Comparison of ENCODE assay signal across 13 mouse cellular contexts in the genomic region with DNA sequence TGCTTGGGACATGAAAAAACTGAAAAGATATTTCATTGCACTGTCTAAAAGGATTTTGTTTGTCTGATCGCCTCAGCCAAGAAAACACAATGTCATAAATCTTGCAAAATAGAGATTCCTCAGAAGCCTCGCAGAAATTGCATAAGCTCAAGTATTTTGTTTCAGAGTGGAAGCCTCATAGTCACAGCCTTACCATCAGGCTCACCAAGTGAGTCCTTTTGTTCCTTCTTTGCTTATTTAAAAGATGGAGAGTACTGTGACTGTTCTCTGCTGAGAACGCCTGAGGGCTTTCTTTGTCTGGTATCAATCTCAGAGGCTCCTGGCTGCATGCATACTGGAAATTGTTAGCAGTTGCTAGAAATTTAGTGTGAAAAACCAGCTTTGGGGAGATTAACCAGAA.
DNase-seq lines count a peak whose midpoint lies in the region; ATAC-seq and TF ChIP-seq lines count a peak whose summit lies in the region.
"Had no signal": no experiment of that assay in that cellular context is flagged by ENCODE, and none has a peak within 500 bp of the region (broad histone marks: within the 10 kb centered on the region; RNA-seq: fewer than 3 reads in every experiment).

No protein-coding gene starts in this region.

- TF ChIP-seq CTCF in kidney, postnatal 0 days (IDR thresholded peaks at IDR 0.05; ENCODE audit: low read depth): no peak

- H3K9ac ChIP-seq in kidney, postnatal 0 days (ENCODE audit: low read depth, low read length): no peak overlapping the region
- no peak overlapping the region for H3K9ac ChIP-seq in limb, embryonic 12.5 days (replicated peaks)
- H3K9ac ChIP-seq: embryonic facial prominence, embryonic 12.5 days; limb, embryonic 13.5 days had no signal

- no peaks in the 10 kb centered on the region; the same call in 1 of the 2 replicates for H3K4me1 ChIP-seq in kidney, postnatal 0 days (replicated peaks; ENCODE audit: insufficient read depth, low read length)
- peaks cover 9% of the 10 kb centered on the region; the same call in 1 of the 2 replicates for H3K4me1 ChIP-seq in limb, embryonic 12.5 days (replicated peaks)

- 25% methylated on average over 3 of the region's 3 CpGs for WGBS in kidney, postnatal 0 days
- WGBS in limb, embryonic 12.5 days: 33% methylated on average over 3 of the region's 3 CpGs

- no peak overlapping the region for H3K4me3 ChIP-seq in kidney, postnatal 0 days (replicated peaks; ENCODE audit: low read depth, low read length)
- H3K4me3 ChIP-seq in limb, embryonic 12.5 days (replicated peaks): no peak overlapping the region
- H3K4me3 ChIP-seq: embryonic facial prominence, embryonic 12.5 days; heart, embryonic 10.5 days; limb, embryonic 13.5 days had no signal

- no peaks in the 10 kb centered on the region for H3K9me3 ChIP-seq in kidney, postnatal 0 days (replicated peaks; ENCODE audit: low read length)
- no peaks in the 10 kb centered on the region for H3K9me3 ChIP-seq in limb, embryonic 12.5 days
- H3K9me3 ChIP-seq: embryonic facial prominence, embryonic 12.5 days; heart, embryonic 10.5 days; limb, embryonic 13.5 days had no signal

- no peaks in the 10 kb centered on the region for H3K27me3 ChIP-seq in kidney, postnatal 0 days (ENCODE audit: insufficient read depth, low read length)
- no peaks in the 10 kb centered on the region for H3K27me3 ChIP-seq in limb, embryonic 12.5 days
- H3K27me3 ChIP-seq: embryonic facial prominence, embryonic 12.5 days; limb, embryonic 13.5 days had no signal

- ATAC-seq in kidney, postnatal 0 days (replicated peaks; ENCODE audit: low FRiP score, low read depth): no peak
- ATAC-seq in limb, embryonic 12.5 days (ENCODE audit: insufficient number of reproducible peaks, insufficient read depth, low FRiP score, low TSS enrichment, low read depth): 0 out of 2 replicates have a peak, but pooled peaks have one; percentile 26

- H3K36me3 ChIP-seq in kidney, postnatal 0 days (ENCODE audit: insufficient read depth, low read length): no peaks in the 10 kb centered on the region
- no peaks in the 10 kb centered on the region for H3K36me3 ChIP-seq in limb, embryonic 12.5 days
- H3K36me3 ChIP-seq: embryonic facial prominence, embryonic 12.5 days; heart, embryonic 10.5 days; limb, embryonic 13.5 days had no signal

- H3K27ac ChIP-seq in kidney, postnatal 0 days: no peak overlapping the region
- peak overlapping the region; percentile 35; the same call in 1 of the 2 replicates for H3K27ac ChIP-seq in limb, embryonic 12.5 days
- H3K27ac ChIP-seq: heart, embryonic 10.5 days; limb, embryonic 13.5 days; stomach, postnatal 0 days had no signal

- peak; percentile 59 for DNase-seq in kidney, postnatal 0 days (ENCODE audit: low spot score)
- no peak for DNase-seq in kidney, postnatal 4 days
- DNase-seq in Muller cell, postnatal 12 days (ENCODE audit: inconsistent ontology term): peak; percentile 71
- peak; percentile 30 for DNase-seq in ZHBTc4 (ENCODE audit: low read depth, low spot score)
- no peak for DNase-seq in left cerebral cortex, adult 9 months (ENCODE audit: low spot score in 2 of 2)
- DNase-seq in T-cell, adult 2 months (ENCODE audit: low spot score): no peak
- DNase-seq: adrenal gland, adult 2 months; cerebellum, adult 11 months had no signal

- no peak overlapping the region for H3K4me2 ChIP-seq in kidney, postnatal 0 days (ENCODE audit: low read length)
- no peak overlapping the region for H3K4me2 ChIP-seq in limb, embryonic 12.5 days
- H3K4me2 ChIP-seq: embryonic facial prominence, embryonic 12.5 days; limb, embryonic 13.5 days had no signal

Comparison
In these comparisons a context has a peak if more than half of its experiments do, and no peak if none do; other contexts are left out.
1. DNase-seq: peak in kidney, postnatal 0 days (single experiment), Muller cell, postnatal 12 days (single experiment) and ZHBTc4 (single experiment); none in kidney, postnatal 4 days (0 of 2), left cerebral cortex, adult 9 months (0 of 2) and T-cell, adult 2 months (single experiment).